Mouse (Mus musculus): ENCODE measurements at regions not wholly inside any gene's neighbourhood (a gene's known extent, or its start where the extent isn't known, plus 50 kb on each side); places are given as distances from the start of the nearest gene placed in this dataset.

- TF ChIP-seq GATA1 (IDR thresholded peaks at IDR 0.05; ENCODE audit: borderline replicate concordance, low read length) (peak; percentile 18; the same call in 1 of the 3 replicates), FLI1 (IDR thresholded peaks at IDR 0.05; ENCODE audit: low read length) (no peak)
Observed at GRCm38 (mm10) chr14:104769938-104770337, 247.5 kb upstream of the Rnf219 start.

Measured in megakaryocyte, embryonic 14.5 days (primary cell).